Mouse (Mus musculus) layer of hippocampus, postnatal 10 days (tissue): ENCODE measurements around the gene Veph1. TPM values are rescaled to one million over a fixed set of nuclear protein-coding genes. Genes with fewer than 3 reads are reported as not detected.

Experiments used
- DNase-seq, 2 experiments: peaks; one replicate each; pipeline ENCODE4 v3.0.0; 2021; ENCODE audit warnings: low spot score in 2 of 2
- total RNA-seq, 2 experiments: library from RNA; stranded (reverse); gene quantifications; 2 replicates each; pipeline ENCODE4 v1.2.3; 2021

The Veph1 gene
- total RNA-seq, 2 experiments from 2014 or later = 2.2 TPM

GRCm38 (mm10) chr3:66224931-66225537, 71.6 kb downstream of the Veph1 start:
- DNase-seq = no peak

DNA sequence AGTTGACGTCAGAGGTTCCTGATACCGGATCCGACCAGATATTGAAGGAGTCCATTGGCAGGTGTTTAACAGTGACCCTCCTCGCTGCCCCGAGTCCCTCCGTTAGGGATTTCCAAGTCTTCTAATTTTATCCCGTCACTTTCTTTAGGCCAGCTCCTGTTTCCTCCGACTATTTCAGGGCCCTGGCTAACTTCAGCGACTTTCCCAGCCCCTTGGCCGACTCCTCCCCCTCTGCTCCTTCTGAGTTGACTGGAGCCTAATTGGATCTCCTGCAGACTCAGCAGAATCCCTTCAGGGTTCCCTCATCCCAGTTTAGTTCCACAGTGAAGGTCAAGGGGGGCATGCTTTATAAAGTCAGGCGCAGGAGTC, 75.4 kb downstream of the Veph1 start:
- DNase-seq = peak; percentile 11 to 42

GRCm38 (mm10) chr3:66220554-66221242, 75.9 kb downstream of the Veph1 start:
- DNase-seq = peak; percentile 44 to 58

GRCm38 (mm10) chr3:66219655-66220191, 76.9 kb downstream of the Veph1 start, which contains the start of gene Ptx3:
Gene Ptx3, plus strand, starts transcription at chr3:66219910.
- peak; percentile 10 to 26 for DNase-seq

DNA sequence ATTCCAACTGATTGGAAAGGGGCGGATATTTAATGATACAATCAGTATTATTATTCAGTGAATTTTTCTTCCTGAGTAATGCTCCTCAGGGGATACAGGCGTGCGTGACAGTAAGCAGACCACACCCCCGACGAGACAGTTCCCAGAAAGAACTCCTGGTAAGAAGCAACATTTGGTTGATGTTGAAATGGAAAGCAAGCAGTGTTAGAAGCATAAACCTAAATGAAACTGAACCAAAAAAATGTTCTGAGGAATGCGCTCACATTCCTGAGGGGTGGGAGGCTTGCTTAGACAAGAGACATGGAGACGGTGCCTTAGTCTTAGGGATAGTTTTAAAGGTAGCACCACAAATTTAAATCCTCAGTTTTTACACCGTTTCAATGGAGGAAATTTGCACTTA, 80.9 kb downstream of the Veph1 start:
- DNase-seq = no peak

DNA sequence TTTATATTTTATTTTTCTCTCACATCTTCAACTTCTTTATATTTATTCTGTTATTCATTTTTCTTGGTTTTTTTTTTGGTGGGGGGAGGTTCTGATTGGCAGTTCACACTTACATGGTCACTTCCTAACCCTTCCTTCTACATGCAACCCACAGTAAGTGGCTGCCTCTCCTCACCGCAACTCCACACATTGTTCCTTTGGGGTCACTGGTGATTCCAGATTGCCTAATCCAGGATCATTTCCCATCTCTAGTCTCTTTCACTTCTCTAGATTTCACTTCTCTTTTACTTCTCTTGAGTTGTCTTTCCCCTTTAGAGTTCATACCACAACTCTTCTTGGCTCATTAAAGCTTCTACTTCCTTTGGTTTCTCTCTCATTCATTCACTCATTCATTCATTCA, 83.1 kb downstream of the Veph1 start:
- DNase-seq = no peak

- DNase-seq = no peak
Measured at GRCm38 (mm10) chr3:66208836-66209573, 87.6 kb downstream of the Veph1 start.

GRCm38 (mm10) chr3:66193910-66194562, 102.6 kb downstream of the Veph1 start:
- no peak for DNase-seq

DNA sequence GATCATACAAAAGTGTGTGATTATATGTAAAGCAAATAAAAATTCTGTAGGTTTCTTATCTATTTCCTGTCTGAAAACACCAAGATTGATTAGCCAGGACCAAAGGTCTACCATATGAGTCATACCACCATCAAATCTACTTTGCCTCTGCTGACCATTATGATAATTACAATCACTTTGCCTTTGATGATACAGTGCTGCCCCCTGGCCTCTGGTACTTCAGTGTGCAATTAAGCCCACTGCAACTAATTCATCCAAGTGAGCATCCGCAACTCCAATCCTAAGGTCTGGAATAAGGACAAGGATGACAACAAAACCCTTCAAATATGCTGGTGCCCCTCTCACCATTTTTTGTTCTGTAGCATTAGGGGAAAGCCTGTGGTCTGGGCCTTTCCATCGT, 117.0 kb downstream of the Veph1 start:
- no peak for DNase-seq

DNA sequence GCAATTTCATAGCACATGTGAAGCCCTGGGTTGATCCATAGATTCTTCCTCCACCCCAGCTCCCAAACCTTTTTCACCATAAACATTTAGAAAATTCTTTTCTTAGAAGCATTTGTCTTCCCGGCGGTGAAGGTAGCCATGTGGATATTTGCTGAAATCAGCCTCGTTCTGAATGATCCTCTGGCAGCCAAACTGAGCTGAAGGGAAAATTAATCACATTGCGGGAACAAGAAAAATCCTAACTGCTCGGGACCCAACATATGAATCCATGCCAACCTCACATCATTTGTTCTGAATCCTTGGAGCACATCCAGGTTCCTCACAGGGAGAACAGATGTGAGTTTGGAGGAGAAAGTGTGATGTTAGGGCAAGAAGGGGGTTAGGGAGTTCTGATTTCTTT, 123.7 kb downstream of the Veph1 start:
- peak in 1 of 2 experiments; percentile 17 for DNase-seq

DNA sequence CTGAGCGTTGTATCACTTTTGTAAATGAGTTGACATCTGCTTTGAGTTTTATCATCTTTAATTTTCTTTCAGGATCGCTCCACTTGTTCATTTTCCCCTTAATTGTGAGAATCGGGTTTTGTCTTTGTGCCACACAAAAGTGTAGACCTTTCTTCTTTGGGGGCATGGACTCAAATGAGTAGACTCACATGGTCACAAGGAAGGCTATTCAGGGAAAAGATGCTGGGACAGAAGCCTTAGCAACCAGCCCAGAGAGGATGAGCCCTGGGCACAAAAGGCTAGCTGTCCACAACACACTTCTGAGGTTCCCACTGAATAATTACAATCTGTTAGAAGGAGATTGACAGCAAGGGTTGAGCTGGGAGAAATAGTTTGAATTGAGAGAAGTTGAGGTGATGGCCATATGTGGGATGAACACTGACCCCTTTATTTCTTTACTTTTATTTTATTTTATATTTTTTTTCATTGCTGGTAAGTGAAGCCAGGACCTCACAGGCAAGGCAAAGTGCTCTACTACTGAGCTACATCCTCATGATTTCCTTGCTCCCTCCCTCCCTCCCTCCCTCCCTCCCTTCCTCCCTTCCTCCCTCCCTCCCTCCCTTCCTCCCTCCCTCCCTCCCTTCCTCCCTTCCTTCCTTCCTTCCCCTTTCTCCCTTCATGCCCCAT, 126.6 kb downstream of the Veph1 start:
- DNase-seq = no peak

GRCm38 (mm10) chr3:66166606-66167290, 129.9 kb downstream of the Veph1 start:
- no peak for DNase-seq

- DNase-seq = no peak
Measured at GRCm38 (mm10) chr3:66165026-66165425, 131.6 kb downstream of the Veph1 start.

DNA sequence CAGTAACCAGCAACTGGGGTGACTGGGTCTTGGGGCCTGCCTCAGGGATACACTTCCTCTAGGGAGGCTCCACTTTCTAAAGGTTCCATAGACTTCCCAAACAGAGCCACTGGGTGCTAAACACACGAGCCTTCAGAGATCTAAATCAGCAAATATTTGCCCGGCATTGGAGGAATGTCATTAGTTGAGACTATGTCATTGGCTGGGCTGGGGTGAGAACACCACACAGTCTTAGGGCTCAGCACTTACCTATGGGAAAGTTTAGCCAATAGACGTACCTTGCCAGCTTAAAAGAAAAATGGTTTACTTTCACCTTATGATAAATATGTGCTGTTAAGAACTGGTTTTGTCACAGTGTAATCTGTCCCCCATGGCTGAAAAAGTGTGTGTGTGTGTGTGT, 132.1 kb downstream of the Veph1 start:
- no peak for DNase-seq

- no peak for DNase-seq
Measured at GRCm38 (mm10) chr3:66162612-66163011, 134.0 kb downstream of the Veph1 start.

GRCm38 (mm10) chr3:66157947-66158346, 138.7 kb downstream of the Veph1 start:
- DNase-seq = no peak

DNA sequence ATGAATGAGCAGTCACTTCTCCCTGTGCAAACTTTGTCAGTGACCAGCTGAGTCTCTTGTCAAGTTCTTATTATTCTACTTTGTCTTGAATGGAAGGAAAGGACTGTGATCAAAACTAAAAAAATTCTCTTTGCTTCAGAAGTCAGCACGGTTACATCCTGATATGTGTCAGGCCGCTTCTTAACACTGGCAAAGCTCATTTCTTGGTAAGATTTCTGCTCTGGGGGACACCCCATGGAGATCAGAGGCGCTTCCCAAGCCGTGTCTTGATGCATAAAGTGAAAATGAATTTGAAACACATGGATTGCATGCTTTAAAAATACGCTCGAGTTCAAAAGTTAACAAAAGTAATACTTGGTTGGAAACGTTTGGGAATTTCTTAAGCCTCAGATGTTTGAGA, 159.0 kb downstream of the Veph1 start:
- DNase-seq = no peak

GRCm38 (mm10) chr3:66131264-66131950, 165.2 kb downstream of the Veph1 start:
- DNase-seq = no peak

DNA sequence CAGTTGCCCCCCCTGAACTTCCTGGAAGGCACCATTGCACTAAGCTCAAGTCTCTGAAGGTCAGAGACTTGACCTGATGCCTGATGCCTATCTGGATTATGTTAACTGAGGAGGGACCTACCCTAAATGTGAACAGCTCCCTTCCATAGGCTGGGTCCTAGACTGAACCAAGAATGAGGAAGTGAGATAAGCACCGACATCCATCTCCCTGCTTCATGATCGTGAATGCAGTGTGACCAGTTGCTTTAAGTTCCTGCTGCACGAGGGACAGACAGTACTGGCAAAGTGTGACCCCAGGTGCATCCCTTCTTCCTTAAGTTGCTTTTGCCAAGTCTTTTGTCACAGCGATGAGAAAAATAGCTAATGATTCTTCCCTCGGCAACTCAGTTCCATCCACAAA, 166.9 kb downstream of the Veph1 start:
- DNase-seq = no peak

DNA sequence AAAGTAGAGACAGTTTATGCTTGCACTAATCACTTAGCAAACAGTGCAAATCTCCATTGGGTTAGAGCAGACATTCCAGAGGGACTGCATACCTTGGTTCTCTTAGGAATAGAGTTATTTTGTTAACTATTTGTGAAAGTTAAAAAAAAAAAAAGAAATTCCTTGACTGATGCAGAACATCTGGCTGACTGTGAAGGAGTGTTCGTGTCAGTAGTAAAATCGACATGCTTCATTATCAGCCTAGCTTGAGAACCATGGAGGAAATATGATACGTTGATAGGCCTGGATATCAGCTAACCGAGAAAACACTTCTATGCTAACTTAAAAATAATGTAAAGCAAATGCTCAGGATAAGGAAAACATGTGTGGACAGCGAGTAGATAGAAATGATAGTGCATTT, 191.1 kb downstream of the Veph1 start:
- no peak for DNase-seq
